Comparison of ENCODE assay signal across 9 mouse cellular contexts in genomic region chr11:57519304-57519703, GRCm38 (mm10). TPM values are rescaled to one million over a fixed set of nuclear protein-coding genes. Genes with fewer than 3 reads are reported as not detected.
A peak's percentile ranks its signal among the peaks of the same experiment; 100 is the strongest.
DNase-seq lines count a peak whose midpoint lies in the region; ATAC-seq and TF ChIP-seq lines count a peak whose summit lies in the region.
"Had no signal": no experiment of that assay in that cellular context is flagged by ENCODE, and none has a peak within 500 bp of the region (broad histone marks: within the 10 kb centered on the region; RNA-seq: fewer than 3 reads in every experiment).

No protein-coding gene starts in this region.

- DNase-seq in left cerebral cortex, adult 2 months (ENCODE audit: extremely low spot score in 1 of 2, low spot score in 2 of 2) = no peak
- DNase-seq in left cerebral cortex, postnatal 14 days (ENCODE audit: low spot score in 2 of 2) = no peak
- no peak for DNase-seq in intestine, embryonic 14.5 days (ENCODE audit: low spot score)
- peak; percentile 9 for DNase-seq in naive thymus-derived CD4-positive, alpha-beta T cell, adult 2 months (ENCODE audit: low read depth)
- no peak for DNase-seq in c-Kit-positive CD71-positive TER-119-positive erythroid progenitor cells, embryonic 14.5 days (ENCODE audit: low spot score)
- DNase-seq in ovary, postnatal 36 days (ENCODE audit: low spot score) = no peak
- DNase-seq: kidney, adult 18-20 months had no signal

- no peak for TF ChIP-seq CTCF in left cerebral cortex, adult 2 months (IDR thresholded peaks at IDR 0.05)

- peaks cover 10% of the 10 kb centered on the region for H3K4me1 ChIP-seq in embryonic facial prominence, embryonic 13.5 days
- H3K4me1 ChIP-seq in intestine, embryonic 14.5 days (replicated peaks; ENCODE audit: control insufficient read depth, insufficient read depth, low read length) = peaks cover 15% of the 10 kb centered on the region; the same call in 1 of the 2 replicates

- H3K9ac ChIP-seq in embryonic facial prominence, embryonic 13.5 days = peak overlapping the region; percentile 90
- H3K9ac ChIP-seq in intestine, embryonic 14.5 days (ENCODE audit: low read length) = peak overlapping the region; percentile 72

- peak overlapping the region; percentile 66 for H3K4me2 ChIP-seq in embryonic facial prominence, embryonic 13.5 days
- peak overlapping the region; percentile 72 for H3K4me2 ChIP-seq in intestine, embryonic 14.5 days (ENCODE audit: low read length)

- H3K27me3 ChIP-seq in embryonic facial prominence, embryonic 13.5 days = no peaks in the 10 kb centered on the region
- no peaks in the 10 kb centered on the region for H3K27me3 ChIP-seq in intestine, embryonic 14.5 days (replicated peaks; ENCODE audit: control insufficient read depth, insufficient read depth, low read length)

- WGBS in embryonic facial prominence, embryonic 13.5 days = 73% methylated on average over 5 of the region's 5 CpGs
- 68% methylated on average over 5 of the region's 5 CpGs for WGBS in intestine, embryonic 14.5 days

- ATAC-seq in embryonic facial prominence, embryonic 13.5 days (ENCODE audit: insufficient number of reproducible peaks, insufficient read depth, low FRiP score, low TSS enrichment, low read depth) = no peak
- ATAC-seq in intestine, embryonic 14.5 days (replicated peaks; ENCODE audit: low FRiP score, low TSS enrichment, low read depth) = no peak
- no peak for ATAC-seq in CD4-positive, CD25-positive, alpha-beta regulatory T cell, adult 4 months

- H3K9me3 ChIP-seq in embryonic facial prominence, embryonic 13.5 days = no peaks in the 10 kb centered on the region
- H3K9me3 ChIP-seq in intestine, embryonic 14.5 days (ENCODE audit: control insufficient read depth, low read length) = no peaks in the 10 kb centered on the region

- H3K4me3 ChIP-seq in left cerebral cortex, adult 2 months = peak overlapping the region; percentile 66
- peak overlapping the region; percentile 94 for H3K4me3 ChIP-seq in embryonic facial prominence, embryonic 13.5 days
- peak overlapping the region; percentile 64 for H3K4me3 ChIP-seq in intestine, embryonic 14.5 days (ENCODE audit: low read depth, low read length)

- peaks cover 20% of the 10 kb centered on the region; the same call in 1 of the 2 replicates for H3K36me3 ChIP-seq in embryonic facial prominence, embryonic 13.5 days
- H3K36me3 ChIP-seq in intestine, embryonic 14.5 days (ENCODE audit: control insufficient read depth, insufficient read depth, low read length) = peaks cover 6% of the 10 kb centered on the region; the same call in 1 of the 2 replicates

- intact Hi-C loops in left cerebral cortex, adult 2 months (cut with DNase I) = no loop called here
- intact Hi-C loops in left cerebral cortex, postnatal 14 days (cut with DNase I) = no loop called here

- H3K27ac ChIP-seq in left cerebral cortex, adult 2 months = no peak overlapping the region
- no peak overlapping the region for H3K27ac ChIP-seq in embryonic facial prominence, embryonic 13.5 days
- no peak overlapping the region for H3K27ac ChIP-seq in intestine, embryonic 14.5 days (ENCODE audit: low read depth)

RNA-seq across cellular contexts. Expression of gene Mfap3, which starts 0.8 kb away (rescaled TPM):
- 10 to 100 TPM; 20.4 to 24.9 TPM for total RNA-seq in left cerebral cortex, adult 2 months (2021)
- 10 to 100 TPM; 25.7 to 28.8 TPM for total RNA-seq in left cerebral cortex, postnatal 14 days (2021)
- polyA plus RNA-seq in embryonic facial prominence, embryonic 13.5 days (2015; fragmentation: Nextera tagmentation; extraction: Ambion mirVana) = 50.1 and 52.3 TPM in 2 replicates
- 42.8 and 46.2 TPM in 2 replicates for polyA plus RNA-seq in intestine, embryonic 14.5 days (2014; fragmentation: Nextera tagmentation; extraction: Ambion mirVana)
- 10 to 100 TPM; 44.6 to 46.0 TPM for polyA plus RNA-seq in CD4-positive, CD25-positive, alpha-beta regulatory T cell, adult 4 months (2017; shearing (Covaris generic))

RNA-seq across cellular contexts. Expression of gene Fam114a2, which starts 0.9 kb away (rescaled TPM):
- total RNA-seq in left cerebral cortex, adult 2 months (2021) = 10 to 100 TPM; 30.2 to 32.0 TPM
- 10 to 100 TPM; 29.7 to 33.1 TPM for total RNA-seq in left cerebral cortex, postnatal 14 days (2021)
- 80.2 and 81.8 TPM in 2 replicates for polyA plus RNA-seq in embryonic facial prominence, embryonic 13.5 days (2015; fragmentation: Nextera tagmentation; extraction: Ambion mirVana)
- 54.9 and 60.1 TPM in 2 replicates for polyA plus RNA-seq in intestine, embryonic 14.5 days (2014; fragmentation: Nextera tagmentation; extraction: Ambion mirVana)
- polyA plus RNA-seq in CD4-positive, CD25-positive, alpha-beta regulatory T cell, adult 4 months (2017; shearing (Covaris generic)) = 100 to 1,000 TPM; 117 to 160 TPM
